9 mouse cellular contexts compared by ENCODE assay signal in the genomic region with DNA sequence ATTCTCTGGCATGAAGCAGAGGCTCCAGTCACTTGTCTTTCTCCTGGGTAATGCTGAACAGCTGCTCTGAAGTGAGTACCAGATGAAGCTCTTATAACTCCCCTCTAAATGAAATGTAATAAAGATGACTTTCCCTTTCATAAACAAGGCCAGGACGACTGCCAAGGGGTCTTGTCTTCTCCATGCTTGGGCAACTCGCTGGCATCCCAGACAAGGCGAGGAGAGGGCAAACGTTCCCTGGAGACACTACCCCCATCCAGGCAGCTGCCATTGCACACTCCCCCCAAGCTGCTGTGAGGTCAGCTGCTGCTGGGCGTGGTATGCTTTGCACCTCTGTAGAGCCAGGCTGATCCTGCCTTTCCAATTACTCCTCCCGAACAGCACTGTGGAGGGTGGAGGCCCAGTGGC.
DNase-seq lines count a peak whose midpoint lies in the region; ATAC-seq lines count a peak whose summit lies in the region.
"Had no signal": no experiment of that assay in that cellular context is flagged by ENCODE, and none has a peak within 500 bp of the region (broad histone marks: within the 10 kb centered on the region; RNA-seq: fewer than 3 reads in every experiment).

No protein-coding gene starts in this region.

- H3K9me3 ChIP-seq in heart, embryonic 10.5 days = no peaks in the 10 kb centered on the region

- H3K4me1 ChIP-seq in heart, embryonic 10.5 days = no peaks in the 10 kb centered on the region

- H3K27me3 ChIP-seq in heart, embryonic 10.5 days (ENCODE audit: insufficient read depth, poor library complexity, severe bottlenecking) = 0 out of 2 replicates have a peak, but pooled peaks cover 4% of the 10 kb centered on the region

- DNase-seq in heart, postnatal 14 days = peak; percentile 27 to 30
- DNase-seq in heart, embryonic 10.5 days (ENCODE audit: low spot score) = no peak
- DNase-seq in Muller cell, postnatal 12 days (ENCODE audit: inconsistent ontology term) = peak; percentile 55
- DNase-seq in gastrocnemius, postnatal 25 days = peak; percentile 66
- DNase-seq in lung, postnatal 14 days = peak; percentile 1
- DNase-seq in frontal cortex, postnatal 10 days (ENCODE audit: low spot score in 2 of 2) = no peak
- no peak for DNase-seq in right cerebral cortex, adult 18-20 months

- H3K36me3 ChIP-seq in heart, embryonic 10.5 days = no peaks in the 10 kb centered on the region

- 63% methylated on average over 6 of the region's 6 CpGs for WGBS in heart, embryonic 10.5 days

- intact Hi-C loops in heart, postnatal 14 days (cut with DNase I) = no loop called here

- ATAC-seq in activated CD4-positive, CD25-positive, alpha-beta regulatory T cell, adult 4 months = no peak
- ATAC-seq: forebrain, embryonic 14.5 days had no signal

- no peak overlapping the region for H3K27ac ChIP-seq in heart, embryonic 10.5 days

- H3K4me3 ChIP-seq in heart, embryonic 10.5 days = no peak overlapping the region

Comparison
In these comparisons a context has a peak if more than half of its experiments do, and no peak if none do; other contexts are left out.
1. DNase-seq: peak in heart, postnatal 14 days (2 of 2), Muller cell, postnatal 12 days (single experiment), gastrocnemius, postnatal 25 days (single experiment) and lung, postnatal 14 days (single experiment); none in heart, embryonic 10.5 days (single experiment), frontal cortex, postnatal 10 days (0 of 2) and right cerebral cortex, adult 18-20 months (single experiment).